In genomic region chr2:165820073-165820472, GRCm38 (mm10) we compare ENCODE assay signal across 10 mouse cellular contexts.
DNase-seq lines count a peak whose midpoint lies in the region; ATAC-seq and TF ChIP-seq lines count a peak whose summit lies in the region.
"Had no signal": no experiment of that assay in that cellular context is flagged by ENCODE, and none has a peak within 500 bp of the region (broad histone marks: within the 10 kb centered on the region; RNA-seq: fewer than 3 reads in every experiment).

No protein-coding gene starts in this region.

- TF ChIP-seq CTCF in forebrain, postnatal 0 days (IDR thresholded peaks at IDR 0.05; ENCODE audit: low read depth), result no peak
- TF ChIP-seq CTCF in kidney, postnatal 0 days (IDR thresholded peaks at IDR 0.05; ENCODE audit: low read depth), result no peak
- no peak for TF ChIP-seq CTCF in cortical plate, adult 2 months (IDR thresholded peaks at IDR 0.05; ENCODE audit: extremely low read depth, insufficient read depth, low read length)

- no peak for DNase-seq in forebrain, postnatal 0 days
- no peak for DNase-seq in forebrain, embryonic 14.5 days (ENCODE audit: low spot score)
- no peak for DNase-seq in kidney, postnatal 0 days (ENCODE audit: low spot score)
- DNase-seq in kidney, adult 9 months, result no peak
- no peak for DNase-seq in adrenal gland, adult 8-10 months
- no peak for DNase-seq in right cerebral cortex, postnatal 10 days (ENCODE audit: low spot score in 2 of 2)

- H3K4me3 ChIP-seq in forebrain, postnatal 0 days (ENCODE audit: low read depth, low read length), result no peak overlapping the region
- H3K4me3 ChIP-seq in forebrain, embryonic 14.5 days (ENCODE audit: low read depth, low read length), result no peak overlapping the region
- no peak overlapping the region for H3K4me3 ChIP-seq in kidney, postnatal 0 days (replicated peaks; ENCODE audit: low read depth, low read length)
- H3K4me3 ChIP-seq in cortical plate, adult 2 months (ENCODE audit: insufficient read depth, low read length), result no peak overlapping the region
- H3K4me3 ChIP-seq in neural tube, embryonic 15.5 days (replicated peaks), result no peak overlapping the region
- H3K4me3 ChIP-seq: erythroblast, embryonic 14.5 days had no signal

- H3K27me3 ChIP-seq in forebrain, postnatal 0 days (ENCODE audit: insufficient read depth, low read length), result no peaks in the 10 kb centered on the region
- no peaks in the 10 kb centered on the region for H3K27me3 ChIP-seq in forebrain, embryonic 14.5 days (replicated peaks; ENCODE audit: control insufficient read depth, insufficient read depth, low read length)
- no peaks in the 10 kb centered on the region for H3K27me3 ChIP-seq in kidney, postnatal 0 days (ENCODE audit: insufficient read depth, low read length)
- no peaks in the 10 kb centered on the region for H3K27me3 ChIP-seq in neural tube, embryonic 15.5 days (replicated peaks)
- H3K27me3 ChIP-seq: Patski had no signal

- no peak overlapping the region for H3K27ac ChIP-seq in forebrain, postnatal 0 days (ENCODE audit: low read depth, low read length)
- no peak overlapping the region for H3K27ac ChIP-seq in forebrain, embryonic 14.5 days (ENCODE audit: low read depth, low read length)
- peak overlapping the region; percentile 52; the same call in 1 of the 2 replicates for H3K27ac ChIP-seq in kidney, postnatal 0 days
- peak overlapping the region; percentile 67 for H3K27ac ChIP-seq in cortical plate, adult 2 months (ENCODE audit: insufficient read depth, low read length)
- H3K27ac ChIP-seq in neural tube, embryonic 15.5 days (replicated peaks), result peak overlapping the region; percentile 57; the same call in 1 of the 2 replicates

- no peak for TF ChIP-seq POLR2A in cortical plate, adult 2 months (IDR thresholded peaks at IDR 0.05; ENCODE audit: extremely low read depth, insufficient read depth, low read length)

- peaks cover 40% of the 10 kb centered on the region for H3K36me3 ChIP-seq in forebrain, postnatal 0 days (ENCODE audit: insufficient read depth)
- peaks cover 81% of the 10 kb centered on the region for H3K36me3 ChIP-seq in forebrain, embryonic 14.5 days (ENCODE audit: control insufficient read depth, insufficient read depth, low read length)
- peaks cover 38% of the 10 kb centered on the region for H3K36me3 ChIP-seq in kidney, postnatal 0 days (ENCODE audit: insufficient read depth, low read length)
- H3K36me3 ChIP-seq in neural tube, embryonic 15.5 days, result peaks cover 56% of the 10 kb centered on the region

- no peak overlapping the region for H3K4me2 ChIP-seq in forebrain, postnatal 0 days (ENCODE audit: low read depth)
- no peak overlapping the region for H3K4me2 ChIP-seq in forebrain, embryonic 14.5 days (ENCODE audit: low read length)
- no peak overlapping the region for H3K4me2 ChIP-seq in kidney, postnatal 0 days (ENCODE audit: low read length)
- H3K4me2 ChIP-seq in neural tube, embryonic 15.5 days, result no peak overlapping the region

- 80% methylated on average over 3 of the region's 3 CpGs for WGBS in forebrain, postnatal 0 days
- WGBS in forebrain, embryonic 14.5 days, result 94% methylated on average over 3 of the region's 3 CpGs
- 83% methylated on average over 3 of the region's 3 CpGs for WGBS in kidney, postnatal 0 days
- 91% methylated on average over 3 of the region's 3 CpGs for WGBS in neural tube, embryonic 15.5 days

- ATAC-seq in forebrain, postnatal 0 days, result peak; percentile 2; the same call in 1 of the 2 replicates
- no peak for ATAC-seq in forebrain, embryonic 14.5 days
- no peak for ATAC-seq in kidney, postnatal 0 days (replicated peaks; ENCODE audit: low FRiP score, low read depth)
- ATAC-seq in neural tube, embryonic 15.5 days (ENCODE audit: low FRiP score), result no peak

- H3K9ac ChIP-seq in forebrain, postnatal 0 days, result no peak overlapping the region
- H3K9ac ChIP-seq in forebrain, embryonic 14.5 days (ENCODE audit: low read length), result no peak overlapping the region
- H3K9ac ChIP-seq in kidney, postnatal 0 days (ENCODE audit: low read depth, low read length), result no peak overlapping the region
- H3K9ac ChIP-seq in neural tube, embryonic 15.5 days (replicated peaks), result no peak overlapping the region

- no peaks in the 10 kb centered on the region for H3K9me3 ChIP-seq in forebrain, postnatal 0 days (ENCODE audit: low read length)
- no peaks in the 10 kb centered on the region for H3K9me3 ChIP-seq in forebrain, embryonic 14.5 days (replicated peaks; ENCODE audit: control insufficient read depth, low read length)
- no peaks in the 10 kb centered on the region for H3K9me3 ChIP-seq in kidney, postnatal 0 days (replicated peaks; ENCODE audit: low read length)
- no peaks in the 10 kb centered on the region for H3K9me3 ChIP-seq in neural tube, embryonic 15.5 days (replicated peaks)

- H3K4me1 ChIP-seq in forebrain, postnatal 0 days (ENCODE audit: insufficient read depth), result no peaks in the 10 kb centered on the region
- H3K4me1 ChIP-seq in forebrain, embryonic 14.5 days (ENCODE audit: control insufficient read depth, insufficient read depth, low read length), result no peaks in the 10 kb centered on the region
- no peaks in the 10 kb centered on the region for H3K4me1 ChIP-seq in kidney, postnatal 0 days (replicated peaks; ENCODE audit: insufficient read depth, low read length)
- H3K4me1 ChIP-seq in cortical plate, adult 2 months (ENCODE audit: control insufficient read depth, insufficient read depth, low read length), result peaks cover 21% of the 10 kb centered on the region
- H3K4me1 ChIP-seq in neural tube, embryonic 15.5 days, result peaks cover 44% of the 10 kb centered on the region

Comparison
In these comparisons a context has a peak if more than half of its experiments do, and no peak if none do; other contexts are left out.
1. H3K27ac ChIP-seq: peak in kidney, postnatal 0 days (single experiment), cortical plate, adult 2 months (single experiment) and neural tube, embryonic 15.5 days (single experiment); none in forebrain, postnatal 0 days (single experiment) and forebrain, embryonic 14.5 days (single experiment).